Mouse (Mus musculus) left cerebral cortex, adult 8-10 months (tissue): ENCODE measurements at regions not wholly inside any gene's neighbourhood (a gene's known extent, or its start where the extent isn't known, plus 50 kb on each side); places are given as distances from the start of the nearest gene placed in this dataset.
A peak's percentile ranks its signal among the peaks of the same experiment; 100 is the strongest.

Experiments
- DNase-seq, 2 experiments: peaks; one replicate each; pipeline ENCODE4 v3.0.0; 2022; ENCODE audit warnings: low spot score in 2 of 2

DNA sequence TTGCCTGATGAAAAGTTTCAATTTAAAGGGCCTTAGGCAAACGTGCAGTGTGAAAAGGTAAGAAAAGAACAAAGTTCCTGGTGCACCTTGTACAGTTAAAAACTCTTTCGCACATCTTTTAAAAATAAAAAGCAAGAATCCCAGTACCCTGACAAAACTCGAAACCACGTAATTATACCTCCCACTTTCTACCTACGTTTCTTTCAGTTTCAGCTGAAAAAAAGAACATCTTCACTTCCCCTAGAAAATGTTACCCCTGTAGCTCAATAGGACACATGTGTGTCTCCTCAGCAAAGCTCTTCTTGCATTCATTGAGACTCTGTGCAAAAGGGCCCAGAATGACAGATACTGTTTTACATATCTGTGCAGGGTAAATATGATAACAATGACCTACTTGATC is 113.2 kb downstream of the Spry2 start:
- DNase-seq, result no peak

DNA sequence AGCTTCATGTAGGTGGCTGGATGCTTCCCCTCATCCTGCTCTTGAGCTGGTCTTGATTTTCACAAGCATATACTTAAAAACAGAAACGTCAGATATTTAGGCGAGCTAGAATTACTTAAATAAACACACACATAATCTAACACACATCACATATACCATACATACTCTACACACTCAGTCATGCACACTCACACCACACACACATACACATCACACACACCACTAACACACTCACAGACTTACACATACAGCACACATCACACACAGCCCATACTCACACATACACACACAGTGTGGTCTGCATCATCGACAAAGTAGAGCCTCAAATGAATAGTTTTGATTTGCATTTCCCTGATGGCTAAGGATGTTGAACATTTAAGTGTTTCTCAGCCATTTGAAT is 116.9 kb downstream of the Spry2 start:
- no peak for DNase-seq

DNA sequence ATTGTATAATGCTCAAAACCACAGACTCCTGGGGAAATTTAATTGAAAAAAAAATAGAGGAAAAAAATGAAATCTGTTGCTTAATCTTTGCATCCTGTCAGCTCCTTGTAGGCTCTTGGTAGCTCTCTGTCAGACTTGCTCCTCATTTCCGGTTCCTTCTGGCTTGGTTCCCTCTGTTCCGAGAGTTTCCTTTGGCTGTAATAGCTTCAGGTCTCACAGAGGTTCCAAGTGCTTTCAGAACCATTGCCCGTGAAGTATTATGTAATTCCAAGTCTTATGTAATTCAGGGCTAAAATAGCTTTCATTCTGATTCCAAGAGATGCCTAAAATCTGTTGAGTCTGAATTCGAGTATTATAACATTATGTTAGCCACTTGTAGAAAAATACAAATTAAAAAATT is 117.3 kb downstream of the Spry2 start:
- peak in 1 of 2 experiments; percentile 63 for DNase-seq

DNA sequence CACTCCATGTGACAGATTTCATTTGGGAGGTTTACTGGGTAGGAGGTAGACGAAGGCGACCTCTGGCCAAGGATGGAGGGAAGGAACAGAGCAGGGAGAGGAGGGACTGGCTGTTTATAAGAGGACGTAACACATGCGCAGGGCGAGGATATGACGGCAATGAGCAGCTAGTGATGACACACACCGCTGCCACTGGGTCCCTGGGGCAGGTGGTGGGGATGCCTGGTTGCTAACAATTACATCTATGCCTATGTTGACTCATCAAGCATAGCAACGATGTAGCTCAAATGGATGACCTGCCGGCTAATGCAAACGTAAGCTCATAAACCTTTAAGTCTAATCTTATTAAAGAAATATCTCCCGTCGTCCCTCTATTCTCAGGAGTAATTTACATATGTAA is 122.9 kb downstream of the Spry2 start:
- DNase-seq, result no peak

DNA sequence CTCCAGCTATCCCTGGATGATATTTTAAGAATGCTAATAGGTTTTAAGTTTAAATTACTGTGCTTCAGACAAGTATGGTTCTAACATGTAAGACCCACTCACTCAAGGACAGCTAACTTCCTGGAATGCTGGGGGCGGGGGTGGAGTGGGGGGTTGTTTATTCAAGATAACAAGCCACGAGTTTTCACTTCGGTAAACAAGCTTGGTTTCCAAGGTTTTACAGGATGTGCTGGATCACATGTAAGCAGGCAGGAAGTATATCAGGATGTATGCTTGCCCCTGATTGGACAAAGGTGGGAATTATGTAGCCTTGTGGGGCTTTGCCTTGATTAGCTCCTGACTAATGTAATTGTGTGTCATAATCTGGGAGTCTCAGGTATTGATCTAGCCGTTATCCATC is 129.5 kb downstream of the Spry2 start:
- DNase-seq, result no peak

DNA sequence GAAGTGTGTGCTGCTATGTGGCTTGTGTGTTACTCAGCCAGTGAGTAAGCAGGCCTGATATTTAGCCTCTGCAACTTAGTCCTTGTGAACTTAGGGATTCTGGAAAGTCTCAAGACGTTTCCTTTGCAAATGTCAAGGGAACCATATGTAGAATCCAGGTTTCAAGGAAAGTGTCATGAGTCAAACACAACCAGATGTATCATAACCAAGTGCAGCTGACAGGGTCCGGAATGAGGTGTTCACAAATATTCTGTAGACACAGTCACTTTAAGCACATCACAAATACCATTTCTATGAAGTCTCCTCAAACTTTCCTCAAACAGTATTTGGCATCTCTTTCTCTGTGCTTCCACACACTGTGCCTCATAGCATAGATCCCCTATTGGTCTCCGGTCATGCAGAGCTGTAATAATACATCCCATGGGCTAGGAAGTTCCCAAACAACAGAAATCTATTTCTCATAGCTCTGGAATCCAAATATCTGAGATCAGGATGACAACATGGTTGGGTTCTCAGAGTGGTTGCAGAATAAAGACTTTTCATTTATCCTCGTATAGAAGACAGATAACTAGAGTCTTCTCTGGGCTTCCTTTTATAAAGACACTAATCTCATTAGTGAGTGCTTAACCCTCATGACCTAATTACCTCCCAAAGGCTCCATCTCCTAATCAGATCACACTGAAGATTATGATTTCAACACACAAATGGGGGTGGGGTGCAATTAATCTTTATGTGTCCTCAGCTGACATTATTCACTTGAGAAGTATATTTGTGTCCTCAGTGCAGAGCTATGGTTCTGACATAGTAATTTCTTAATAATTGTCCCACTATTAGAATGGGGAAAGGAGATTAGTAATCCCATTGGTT is 143.9 kb downstream of the Spry2 start:
- DNase-seq, result no peak

DNA sequence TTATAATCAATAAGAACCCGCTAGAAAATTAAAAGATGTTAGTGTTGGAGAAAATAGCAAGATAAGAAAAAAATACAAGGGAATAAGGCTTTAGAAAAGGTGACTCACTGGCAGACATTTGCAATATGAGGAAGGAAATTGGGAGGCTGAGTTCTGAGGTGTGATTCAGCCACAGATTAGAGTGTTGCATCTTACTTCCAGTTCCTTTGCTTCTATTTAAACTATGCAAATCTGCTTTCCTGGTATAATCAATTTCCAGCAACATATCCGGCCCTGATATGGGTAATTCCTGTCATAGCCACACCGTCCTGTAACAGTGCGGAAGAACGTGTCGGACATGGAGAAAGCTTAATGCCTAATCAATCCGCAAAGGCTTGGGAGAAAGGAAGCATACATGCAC is 144.9 kb downstream of the Spry2 start:
- DNase-seq, result no peak

DNA sequence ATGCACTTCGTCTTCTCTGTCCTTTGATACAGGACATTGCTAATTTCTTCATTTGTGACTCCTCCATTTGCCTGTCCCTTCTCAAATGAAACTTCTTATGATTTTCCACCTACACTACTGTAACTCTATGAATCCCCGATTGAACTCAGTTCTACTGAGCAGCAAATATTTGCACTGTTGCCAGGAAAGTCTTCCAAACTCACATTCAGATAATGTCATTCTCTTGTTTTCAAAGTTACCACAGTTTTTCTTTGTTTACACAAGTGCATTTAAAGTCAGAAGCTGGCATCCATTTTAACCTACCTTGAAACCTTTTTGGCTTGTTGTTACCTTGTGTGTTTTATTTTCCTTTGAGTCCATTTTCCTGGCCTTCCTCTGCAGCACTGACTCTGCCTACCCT is 152.0 kb downstream of the Spry2 start:
- no peak for DNase-seq

DNA sequence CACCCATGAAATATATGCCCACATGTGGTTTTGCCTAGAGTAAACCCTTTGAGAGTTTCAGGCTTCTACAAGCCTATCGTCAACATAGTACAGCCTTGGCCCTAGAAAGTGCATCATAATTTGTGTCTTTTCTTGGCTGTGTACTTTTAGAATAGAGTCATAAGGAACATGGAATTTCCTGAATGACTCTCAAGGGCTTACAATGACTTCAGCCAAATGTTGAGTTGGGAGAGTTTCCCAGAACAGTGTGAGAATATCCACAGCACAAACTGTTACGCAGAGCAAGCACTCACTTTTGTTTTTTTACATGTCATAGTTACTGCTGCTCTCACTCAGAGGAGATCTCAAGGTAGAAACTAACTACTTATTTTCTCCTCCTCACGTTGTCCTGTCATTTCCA is 152.5 kb downstream of the Spry2 start:
- no peak for DNase-seq

DNA sequence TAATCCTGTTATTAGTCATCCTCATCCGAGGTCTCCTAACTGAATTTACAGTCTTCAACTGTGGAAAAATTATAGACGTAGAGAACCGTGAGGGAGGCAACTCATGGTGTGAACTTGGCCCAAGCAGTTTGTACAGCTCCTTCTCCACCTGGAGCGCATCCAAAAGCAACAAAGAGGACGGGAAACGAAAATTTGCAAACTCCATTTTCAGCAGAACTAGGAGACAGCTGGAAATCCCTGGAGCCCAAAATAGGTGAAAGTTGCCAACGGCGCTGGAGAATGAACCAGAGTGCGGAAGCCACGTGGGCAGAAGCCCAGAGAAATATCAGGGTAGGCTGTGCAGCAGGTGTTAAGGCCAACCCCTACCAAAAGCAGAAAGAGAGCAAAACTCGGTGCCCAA is 155.7 kb downstream of the Spry2 start:
- peak in 1 of 2 experiments; percentile 55 for DNase-seq

DNA sequence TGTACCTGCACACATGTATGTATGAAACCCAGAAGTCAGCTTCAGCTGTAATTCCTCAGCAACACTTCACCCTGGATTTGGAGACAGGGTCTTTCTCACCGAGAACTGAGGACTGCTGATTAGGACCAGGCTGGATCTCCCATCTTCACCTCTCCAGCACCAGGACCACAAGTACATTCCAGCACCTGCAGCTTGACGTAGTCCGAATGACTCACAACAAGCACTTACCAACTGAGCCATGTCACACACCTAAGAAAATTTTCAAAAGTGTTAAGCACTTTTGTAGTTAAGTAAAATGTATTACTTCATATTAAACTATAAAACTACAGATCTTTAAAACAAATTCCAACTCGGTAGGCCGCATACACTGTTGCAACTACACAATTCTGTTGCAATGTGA is 158.1 kb downstream of the Spry2 start:
- no peak for DNase-seq

DNA sequence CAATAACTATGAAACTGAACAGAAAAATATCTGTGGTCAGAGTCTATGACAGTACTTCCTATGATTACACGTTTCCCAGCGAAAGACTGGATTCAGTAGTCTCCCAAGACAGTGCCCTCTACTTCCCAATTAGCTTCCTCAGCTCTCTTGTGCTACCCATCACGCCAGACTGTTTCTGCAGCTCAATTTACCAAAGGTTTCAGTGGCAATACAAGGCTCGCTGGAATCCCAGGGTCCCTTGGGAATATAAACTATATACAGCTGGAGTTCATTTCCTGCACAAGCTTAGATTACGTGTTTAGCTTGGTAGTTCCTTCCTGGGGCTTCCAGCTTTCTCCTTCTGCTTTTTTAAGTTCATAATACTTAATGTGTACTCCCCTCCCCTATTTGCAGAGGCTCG is 160.3 kb downstream of the Spry2 start:
- no peak for DNase-seq

DNA sequence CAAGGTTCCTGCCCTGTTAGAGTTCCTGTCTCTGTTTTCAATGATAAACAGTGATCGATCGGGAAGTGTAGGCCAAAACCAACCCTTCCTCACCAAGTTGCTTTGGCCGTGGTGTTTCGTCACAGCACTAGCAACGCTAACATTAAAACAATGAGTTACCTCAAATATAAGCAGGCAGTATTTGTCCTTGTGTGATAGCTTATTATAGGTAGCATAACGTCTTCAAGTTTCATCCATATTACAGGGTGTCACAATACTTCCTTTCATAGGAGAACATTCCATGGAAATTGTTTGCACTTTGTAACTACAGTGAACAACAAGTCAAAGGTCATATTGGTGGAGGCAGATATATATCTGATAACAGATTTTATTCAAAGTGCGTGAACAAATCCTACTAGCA is 162.3 kb downstream of the Spry2 start:
- no peak for DNase-seq

DNA sequence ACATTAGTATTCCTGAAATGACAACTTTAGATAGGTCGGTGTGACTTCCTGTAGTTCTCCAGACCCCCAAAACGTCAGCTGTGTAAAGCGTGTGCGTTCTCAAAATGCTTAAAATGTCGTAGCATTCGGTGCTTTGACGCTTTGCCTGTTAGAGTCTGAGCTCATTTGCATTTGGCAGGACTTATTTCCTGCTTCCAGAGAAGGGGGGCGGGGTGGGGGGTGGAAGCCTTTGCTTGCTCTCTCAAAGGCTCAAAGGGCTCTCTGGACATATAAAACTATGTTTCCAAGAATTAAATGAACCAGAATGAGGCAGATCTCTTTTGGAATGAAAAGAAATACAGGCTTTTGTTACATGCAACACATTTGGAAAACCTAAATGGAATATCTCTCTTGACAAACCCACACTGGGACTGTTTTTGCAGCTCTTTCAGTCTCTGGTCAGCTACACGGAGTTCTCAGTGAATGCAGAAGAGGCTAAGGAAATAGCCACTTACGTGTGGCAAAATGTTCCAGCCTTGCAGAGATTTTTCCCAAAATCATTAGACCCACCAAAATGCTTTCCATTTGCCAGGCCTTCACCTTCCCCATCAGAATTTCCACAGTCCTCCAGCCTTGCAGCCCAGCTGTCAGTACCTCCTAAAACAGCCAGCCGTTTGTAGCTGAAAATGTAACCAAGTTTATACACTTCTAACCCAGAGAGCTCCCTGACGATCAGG is 163.4 kb downstream of the Spry2 start:
- peak; percentile 29 to 39 for DNase-seq

DNA sequence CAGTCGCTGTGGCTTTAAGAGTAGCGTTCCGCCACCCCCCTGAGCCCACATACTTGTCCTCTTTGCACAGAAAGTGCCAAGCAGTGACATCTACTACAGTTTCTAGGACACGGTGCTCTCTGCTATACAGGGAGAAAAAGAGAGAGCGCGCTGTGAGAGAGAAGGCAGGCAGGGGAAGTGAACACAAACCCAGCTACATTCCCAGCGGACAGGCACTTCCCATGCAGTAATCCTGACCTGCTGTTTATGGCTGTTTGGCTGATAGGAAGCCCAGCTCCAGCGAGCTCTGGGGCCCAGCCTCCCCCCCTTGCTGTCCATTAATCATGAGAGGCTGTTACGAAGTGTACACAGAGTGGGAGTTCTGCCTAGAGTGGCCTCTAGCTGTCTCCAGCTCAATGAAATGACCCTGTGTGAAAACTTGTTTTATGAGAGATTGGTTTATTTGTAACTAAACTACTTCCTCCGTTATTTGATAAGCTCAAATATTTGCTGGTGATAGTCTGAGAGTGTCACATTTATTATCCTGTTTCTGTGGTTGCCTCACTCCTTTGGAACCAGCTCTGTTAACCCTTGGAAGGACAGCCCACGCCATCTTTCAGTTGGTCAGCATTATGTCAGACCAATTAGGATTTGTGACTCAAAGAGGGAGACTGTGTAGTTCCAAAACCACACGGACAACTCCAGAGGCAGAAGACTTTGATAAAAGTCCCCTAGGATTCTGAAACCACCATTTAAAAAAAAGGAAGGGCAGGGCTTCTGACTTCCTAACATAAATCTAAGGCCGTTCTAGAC is 164.2 kb downstream of the Spry2 start:
- DNase-seq, result peak; percentile 67 to 86

DNA sequence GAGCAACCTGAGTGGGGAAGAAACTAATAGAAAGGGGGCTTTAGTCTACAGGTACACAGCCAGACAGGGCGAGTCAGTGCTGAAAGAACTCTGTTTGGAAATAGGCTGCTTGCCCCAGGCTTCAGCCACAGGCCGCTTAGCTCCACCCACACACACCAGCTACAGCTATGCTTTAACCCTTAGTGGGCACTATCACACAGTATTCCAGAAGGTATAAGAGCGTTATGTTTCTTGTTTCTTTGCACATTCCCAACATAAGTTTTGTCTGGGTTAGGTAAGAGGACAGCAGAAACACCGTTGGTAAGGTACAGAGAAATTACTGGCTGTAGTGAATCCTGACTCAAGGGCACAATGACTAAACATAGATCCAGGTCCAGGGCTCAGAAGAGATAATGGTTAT is 165.8 kb downstream of the Spry2 start:
- DNase-seq, result no peak

DNA sequence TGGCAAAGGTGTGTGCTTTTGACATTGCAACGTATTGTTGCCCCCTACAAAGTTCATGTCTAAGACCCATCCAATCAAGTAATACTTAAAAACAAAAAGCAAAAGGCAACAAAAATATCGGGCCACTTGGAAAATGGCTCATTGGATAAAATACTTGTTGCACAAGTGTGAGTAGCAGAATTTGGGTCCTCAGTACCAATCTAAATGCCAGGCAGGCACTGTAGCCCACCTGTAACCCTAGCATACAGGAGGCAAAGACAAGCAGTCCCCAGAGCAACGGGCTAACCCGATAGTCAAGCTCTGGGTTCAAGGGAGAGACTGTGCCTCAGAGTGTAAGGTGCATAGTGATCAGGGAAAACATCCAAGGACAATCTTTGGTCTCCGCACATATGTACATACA is 167.8 kb downstream of the Spry2 start:
- no peak for DNase-seq

DNA sequence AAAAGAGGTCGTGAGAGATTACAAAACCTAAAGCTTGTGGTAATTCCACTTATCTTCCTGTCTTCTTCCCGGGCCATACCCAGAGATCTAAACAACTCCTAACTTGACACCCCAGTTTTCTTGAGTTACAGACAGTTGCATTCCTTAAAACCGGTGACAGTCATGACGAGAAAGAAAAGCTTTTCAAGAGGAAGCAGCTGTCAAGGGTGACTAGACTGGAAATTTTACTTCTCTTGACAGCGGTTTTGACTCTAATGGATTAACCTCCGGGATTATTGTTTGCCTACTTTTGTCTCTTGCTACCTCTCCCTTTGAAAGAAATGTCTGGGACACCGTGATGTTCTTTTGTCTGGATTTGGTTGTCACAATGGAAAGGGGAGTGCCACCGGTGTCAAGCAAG is 170.9 kb downstream of the Spry2 start:
- DNase-seq, result no peak

DNA sequence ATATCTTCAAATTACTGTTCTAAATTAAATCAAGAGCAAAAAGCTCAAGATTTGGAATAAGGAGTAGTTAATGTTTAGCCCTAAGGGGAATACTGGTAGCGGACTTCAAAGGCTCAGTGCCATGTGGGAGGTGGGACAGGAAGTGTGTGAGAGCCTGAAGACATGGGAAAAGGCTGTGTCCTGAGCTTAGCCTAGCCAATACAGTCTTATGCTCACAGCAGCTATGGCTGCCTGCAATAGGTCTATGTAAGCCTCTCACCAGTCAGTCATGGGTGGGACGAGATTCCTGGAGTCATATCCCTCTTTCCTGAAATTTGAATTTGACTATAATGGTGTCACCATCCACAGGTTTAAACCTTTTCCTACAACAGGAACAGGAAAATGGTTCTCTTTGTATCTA is 173.7 kb downstream of the Spry2 start:
- DNase-seq, result no peak

DNA sequence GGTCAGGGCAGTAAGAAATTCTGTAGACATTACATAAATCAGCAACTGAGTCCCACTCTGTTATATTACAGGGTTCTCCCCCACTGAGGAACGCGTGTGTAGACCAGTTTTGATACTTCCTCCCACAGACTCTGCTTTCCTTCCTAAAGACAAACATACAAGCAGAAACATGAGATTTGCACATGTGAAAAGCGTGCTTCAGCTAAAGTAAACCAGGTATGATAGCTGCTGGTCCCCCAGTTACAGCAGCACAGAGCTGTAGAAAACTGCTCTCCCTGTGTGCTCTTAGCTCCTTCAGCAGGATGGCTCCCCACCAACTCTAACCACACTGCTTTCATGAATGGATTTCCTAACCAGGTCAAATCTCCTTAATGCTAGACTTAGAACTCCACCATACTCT is 175.0 kb downstream of the Spry2 start:
- no peak for DNase-seq

DNA sequence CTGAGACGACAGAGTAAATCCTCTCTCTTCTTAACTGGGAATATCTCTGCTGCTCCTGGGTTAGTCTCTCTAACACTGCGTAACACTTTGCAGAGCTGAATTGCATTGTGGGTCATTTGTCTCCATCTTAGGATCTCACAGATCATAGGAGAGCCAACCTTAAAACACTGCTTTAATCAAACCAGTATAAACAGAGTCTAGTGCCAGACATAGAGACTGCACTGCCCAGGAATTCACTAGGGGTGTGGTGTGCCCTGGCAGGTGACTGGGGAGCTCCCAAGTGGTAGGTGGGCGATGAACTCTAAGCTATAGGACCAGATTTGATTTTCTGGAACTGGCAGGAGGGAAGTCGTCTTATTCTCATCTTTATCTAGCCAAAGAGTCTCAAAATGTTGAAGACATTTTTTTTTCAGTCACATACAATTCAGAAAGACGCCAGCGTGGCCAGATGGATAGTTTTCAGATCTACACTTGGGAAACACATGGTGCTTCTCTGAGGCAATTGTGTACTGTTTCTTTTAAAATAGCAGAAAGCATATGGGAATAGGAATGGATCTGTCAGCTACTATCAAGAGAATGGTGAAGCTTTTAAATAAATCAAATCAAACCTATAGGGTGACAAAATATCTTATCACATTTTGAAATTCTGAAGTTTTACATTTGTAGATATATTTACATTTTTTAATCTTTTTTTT is 175.7 kb downstream of the Spry2 start:
- DNase-seq, result peak in 1 of 2 experiments; percentile 68
